ENCODE assay signal across 12 mouse cellular contexts in the genomic region with DNA sequence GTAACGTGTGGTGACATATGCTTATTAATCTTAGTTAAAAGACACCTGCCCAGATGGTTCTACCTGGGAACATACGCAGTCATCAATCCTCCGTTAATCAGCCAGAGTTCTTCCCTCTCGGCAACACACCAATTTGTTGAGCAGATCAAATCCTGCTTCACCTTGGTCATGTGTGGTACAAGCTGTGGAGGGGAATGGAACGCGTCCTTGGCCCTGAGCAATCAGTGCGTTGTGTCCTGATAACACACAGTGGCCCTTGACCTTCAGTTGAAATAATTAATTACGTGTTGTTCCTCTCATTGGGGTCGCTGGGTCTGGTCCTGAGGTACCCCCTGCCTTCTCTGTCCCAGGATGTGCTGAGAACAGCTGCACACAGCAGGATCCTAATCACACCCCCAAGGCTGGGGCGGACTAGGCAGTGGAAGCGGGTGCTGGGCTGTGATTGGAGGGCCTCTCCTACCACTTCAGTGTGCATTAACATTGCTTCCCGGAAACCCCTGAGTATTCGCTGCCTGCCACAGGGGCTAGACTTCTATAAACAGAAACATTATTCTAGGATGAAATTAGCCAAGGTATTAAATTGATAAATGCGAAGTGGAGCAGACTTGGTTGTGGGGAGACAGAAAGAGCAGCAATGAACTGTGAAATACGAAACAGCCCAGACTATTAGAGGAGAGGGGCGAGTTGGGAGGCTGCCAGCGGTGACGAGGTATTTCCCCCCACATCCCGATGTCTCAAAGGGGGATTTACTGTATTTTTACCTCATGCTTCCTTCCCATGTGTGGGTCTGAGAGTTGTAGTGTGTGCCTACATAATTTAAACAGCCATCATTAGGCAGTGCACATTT.
DNase-seq lines count a peak whose midpoint lies in the region; ATAC-seq and TF ChIP-seq lines count a peak whose summit lies in the region.
"Had no signal": no experiment of that assay in that cellular context is flagged by ENCODE, and none has a peak within 500 bp of the region (broad histone marks: within the 10 kb centered on the region; RNA-seq: fewer than 3 reads in every experiment).

No protein-coding gene starts in this region.

- H3K36me3 ChIP-seq in heart, embryonic 14.5 days (ENCODE audit: control insufficient read depth, insufficient read depth, low read length): no peaks in the 10 kb centered on the region
- H3K36me3 ChIP-seq in embryonic facial prominence, embryonic 10.5 days (replicated peaks): no peaks in the 10 kb centered on the region
- no peaks in the 10 kb centered on the region for H3K36me3 ChIP-seq in forebrain, postnatal 0 days (ENCODE audit: insufficient read depth)
- H3K36me3 ChIP-seq in midbrain, embryonic 11.5 days (ENCODE audit: control insufficient read depth, insufficient read depth, low read length): no peaks in the 10 kb centered on the region

- H3K9ac ChIP-seq in heart, embryonic 14.5 days (ENCODE audit: low read length): no peak overlapping the region
- 0 out of 2 replicates have a peak overlapping the region, but pooled peaks have one; percentile 31 for H3K9ac ChIP-seq in forebrain, postnatal 0 days
- H3K9ac ChIP-seq in midbrain, embryonic 11.5 days (ENCODE audit: low read length): no peak overlapping the region

- 29% methylated on average over 19 of the region's 19 CpGs for WGBS in heart, embryonic 14.5 days
- 45% methylated on average over 19 of the region's 19 CpGs for WGBS in embryonic facial prominence, embryonic 10.5 days
- WGBS in forebrain, postnatal 0 days: 47% methylated on average over 19 of the region's 19 CpGs
- WGBS in midbrain, embryonic 11.5 days: 46% methylated on average over 19 of the region's 19 CpGs

- no peak for TF ChIP-seq CTCF in forebrain, postnatal 0 days (IDR thresholded peaks at IDR 0.05; ENCODE audit: low read depth)

- peak overlapping the region; percentile 51 for H3K4me2 ChIP-seq in heart, embryonic 14.5 days (ENCODE audit: low read length)
- peak overlapping the region; percentile 35 for H3K4me2 ChIP-seq in forebrain, postnatal 0 days (ENCODE audit: low read depth)
- no peak overlapping the region for H3K4me2 ChIP-seq in midbrain, embryonic 11.5 days

- ATAC-seq in heart, embryonic 14.5 days (ENCODE audit: insufficient number of reproducible peaks, insufficient read depth, low FRiP score, low read depth): no peak
- peak; percentile 51; the same call in 1 of the 2 replicates for ATAC-seq in forebrain, postnatal 0 days
- peak; percentile 70 for ATAC-seq in midbrain, embryonic 11.5 days (ENCODE audit: low FRiP score)
- ATAC-seq in erythroblast, adult 5-6 weeks (replicated peaks; ENCODE audit: low FRiP score, poor library complexity, severe bottlenecking): no peak

- no peak for DNase-seq in heart, postnatal 14 days
- peak; percentile 27 for DNase-seq in embryonic facial prominence, embryonic 10.5 days (ENCODE audit: low spot score)
- DNase-seq in forebrain, postnatal 0 days: no peak
- DNase-seq in midbrain, embryonic 11.5 days (ENCODE audit: low spot score, missing footprints): no peak
- DNase-seq in left cerebral cortex, postnatal 14 days (ENCODE audit: low spot score in 2 of 2): no peak
- no peak for DNase-seq in frontal cortex, postnatal 14 days (ENCODE audit: low spot score in 2 of 2)
- DNase-seq: adrenal gland, postnatal 10 days; kidney, postnatal 14 days; lung, adult 2 months had no signal

- peak overlapping the region in 1 of 2 experiments; percentile 16; a peak in 1 of 4 replicates for H3K4me3 ChIP-seq in heart, embryonic 14.5 days (ENCODE audit: control insufficient read depth in 1 of 2, insufficient read depth in 1 of 2, low read depth in 1 of 2, low read length in 2 of 2)
- H3K4me3 ChIP-seq in embryonic facial prominence, embryonic 10.5 days: 0 out of 2 replicates have a peak overlapping the region, but pooled peaks have one; percentile 18
- no peak overlapping the region for H3K4me3 ChIP-seq in forebrain, postnatal 0 days (ENCODE audit: low read depth, low read length)
- H3K4me3 ChIP-seq in midbrain, embryonic 11.5 days (ENCODE audit: low read depth, low read length): no peak overlapping the region

- no peaks in the 10 kb centered on the region for H3K4me1 ChIP-seq in heart, embryonic 14.5 days (ENCODE audit: control insufficient read depth in 2 of 2, insufficient read depth in 2 of 2, low read length in 2 of 2)
- H3K4me1 ChIP-seq in embryonic facial prominence, embryonic 10.5 days: peaks cover 16% of the 10 kb centered on the region
- H3K4me1 ChIP-seq in forebrain, postnatal 0 days (ENCODE audit: insufficient read depth): no peaks in the 10 kb centered on the region; the same call in 1 of the 2 replicates
- peaks cover 7% of the 10 kb centered on the region for H3K4me1 ChIP-seq in midbrain, embryonic 11.5 days (ENCODE audit: control insufficient read depth, insufficient read depth, low read length)

- H3K27ac ChIP-seq in heart, embryonic 14.5 days (replicated peaks in 1 of 2; ENCODE audit: control insufficient read depth in 1 of 2, insufficient read depth in 1 of 2, low read depth in 2 of 2, low read length in 2 of 2): no peak overlapping the region
- no peak overlapping the region for H3K27ac ChIP-seq in embryonic facial prominence, embryonic 10.5 days (replicated peaks)
- no peak overlapping the region for H3K27ac ChIP-seq in forebrain, postnatal 0 days (ENCODE audit: low read depth, low read length)
- no peak overlapping the region for H3K27ac ChIP-seq in midbrain, embryonic 11.5 days (ENCODE audit: low read depth, low read length)

- intact Hi-C loops in heart, postnatal 14 days (cut with DNase I): no loop called here
- intact Hi-C loops in left cerebral cortex, postnatal 14 days (cut with DNase I): no loop called here

- H3K27me3 ChIP-seq in heart, embryonic 14.5 days (ENCODE audit: control insufficient read depth, insufficient read depth, low read length): no peaks in the 10 kb centered on the region
- H3K27me3 ChIP-seq in embryonic facial prominence, embryonic 10.5 days (replicated peaks; ENCODE audit: low read depth, poor library complexity, severe bottlenecking): no peaks in the 10 kb centered on the region
- no peaks in the 10 kb centered on the region for H3K27me3 ChIP-seq in forebrain, postnatal 0 days (ENCODE audit: insufficient read depth, low read length)
- no peaks in the 10 kb centered on the region for H3K27me3 ChIP-seq in midbrain, embryonic 11.5 days (ENCODE audit: control insufficient read depth, insufficient read depth, low read length)
- H3K27me3 ChIP-seq: CH12.LX had no signal

- no peaks in the 10 kb centered on the region for H3K9me3 ChIP-seq in heart, embryonic 14.5 days (ENCODE audit: control insufficient read depth, low read length)
- no peaks in the 10 kb centered on the region for H3K9me3 ChIP-seq in embryonic facial prominence, embryonic 10.5 days
- H3K9me3 ChIP-seq in forebrain, postnatal 0 days (ENCODE audit: low read length): no peaks in the 10 kb centered on the region
- H3K9me3 ChIP-seq in midbrain, embryonic 11.5 days (ENCODE audit: control insufficient read depth, low read length): no peaks in the 10 kb centered on the region

Comparison
In these comparisons a context has a peak if more than half of its experiments do, and no peak if none do; other contexts are left out.
1. ATAC-seq: peak in forebrain, postnatal 0 days (single experiment) and midbrain, embryonic 11.5 days (single experiment); none in heart, embryonic 14.5 days (single experiment) and erythroblast, adult 5-6 weeks (single experiment).